Mouse (Mus musculus): ENCODE data around the gene Utp4.

The Utp4 gene

DNA sequence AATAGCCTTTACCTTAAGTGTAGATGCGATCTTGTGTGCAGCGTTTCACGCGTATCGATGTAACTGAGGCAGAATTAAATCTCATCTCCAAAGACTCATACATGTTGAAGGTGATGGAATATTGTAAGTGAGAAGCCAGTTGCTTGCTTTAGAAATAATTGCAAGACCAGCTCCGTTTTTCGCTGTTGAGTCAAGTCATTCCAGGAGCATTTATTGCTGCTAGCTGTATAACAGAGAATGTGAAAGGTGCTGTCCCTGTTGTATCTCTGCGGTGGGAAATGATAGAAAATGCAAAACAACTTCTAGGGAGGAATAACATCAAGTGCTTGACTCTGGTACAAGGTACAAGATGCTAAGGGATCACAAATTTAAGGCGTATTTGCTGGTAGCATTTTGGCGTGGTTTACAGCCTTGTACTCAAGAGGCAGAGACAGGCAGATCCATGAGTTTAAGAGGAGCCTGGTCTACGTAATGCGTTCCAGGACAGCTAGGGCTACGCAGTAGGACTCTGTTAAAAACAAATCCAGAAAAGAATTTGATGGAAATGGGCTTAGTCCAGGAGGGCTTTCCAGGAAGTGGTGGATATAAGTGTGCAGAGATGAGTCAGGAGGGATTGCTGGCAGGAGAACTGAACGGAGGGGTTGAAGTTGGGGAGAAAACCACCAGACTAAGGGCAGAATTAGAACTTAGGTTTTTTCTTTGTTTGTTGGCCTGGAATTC, 43.8 kb downstream of the Utp4 start:
- DNase-seq: no peak

GRCm38 (mm10) chr8:106941806-106942205, 48.4 kb downstream of the Utp4 start:
- DNase-seq: no peak

- no peak for DNase-seq
Observed at GRCm38 (mm10) chr8:106943874-106944418, 50.5 kb downstream of the Utp4 start.

GRCm38 (mm10) chr8:106944756-106945155, 51.3 kb downstream of the Utp4 start:
- DNase-seq: no peak

DNA sequence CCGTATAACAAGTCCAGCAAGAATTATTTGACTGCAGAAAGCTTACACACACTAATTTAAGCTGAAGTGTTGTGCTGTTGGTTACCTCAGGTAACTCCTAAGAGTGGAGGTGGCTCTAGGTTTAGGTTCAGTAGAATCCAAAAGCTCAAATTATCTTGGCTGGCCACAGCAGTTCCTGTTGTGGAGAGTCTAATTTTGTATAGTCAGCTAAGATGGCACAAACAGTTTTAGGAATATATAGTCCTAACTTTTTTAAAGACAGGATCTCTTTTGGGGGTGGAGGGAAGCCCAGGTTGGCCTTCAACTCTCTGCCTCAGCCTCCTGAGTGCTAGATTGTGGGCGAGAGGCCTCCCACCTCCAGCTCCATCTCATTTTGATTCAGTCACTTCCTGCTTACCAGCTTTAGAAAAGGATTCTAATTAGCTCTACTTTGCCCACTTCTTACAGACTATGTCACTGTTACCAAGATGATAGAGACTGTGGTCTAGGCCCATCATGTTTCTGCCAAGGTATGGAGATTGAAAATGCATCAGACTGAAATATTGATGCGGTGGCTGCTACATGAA, 55.3 kb downstream of the Utp4 start:
- DNase-seq: no peak

DNA sequence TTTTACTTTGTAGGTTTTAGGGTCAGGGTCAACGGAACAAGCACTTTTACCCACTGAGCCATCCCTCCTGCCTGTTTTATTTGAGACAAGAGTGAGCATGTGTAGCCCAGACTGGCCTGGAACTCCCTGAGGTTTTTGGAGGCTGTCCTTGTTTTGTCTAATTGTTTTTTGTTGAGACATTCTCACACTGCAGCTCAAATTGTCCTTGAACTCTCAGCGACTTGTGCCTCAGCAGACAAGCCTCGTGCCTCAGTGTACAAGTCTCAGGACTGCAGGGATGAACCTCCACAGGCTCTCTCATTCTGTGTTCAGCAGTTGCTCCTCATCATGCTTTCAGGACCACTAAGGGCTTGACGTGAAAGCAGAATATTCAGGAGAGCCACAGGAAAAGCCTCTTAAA, 58.3 kb downstream of the Utp4 start:
- no peak for DNase-seq

DNA sequence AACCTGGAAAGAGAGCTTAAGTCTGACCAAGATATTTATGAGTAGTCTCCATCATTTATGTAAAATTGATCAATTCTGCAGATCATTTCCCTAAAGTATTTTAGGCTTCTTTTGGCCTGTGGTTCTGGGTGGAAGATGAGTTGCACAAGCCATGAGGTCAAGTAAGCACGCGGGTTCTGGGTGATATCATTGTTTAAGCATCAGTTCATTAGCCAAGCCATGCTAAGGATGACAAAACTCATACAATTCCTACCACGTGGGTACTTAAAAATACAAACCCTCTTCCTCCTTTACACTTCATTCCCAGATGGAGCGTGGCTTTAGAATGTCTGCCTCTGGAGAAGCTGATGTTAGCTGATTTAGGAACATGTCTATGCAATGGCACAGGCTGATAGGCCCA, 60.1 kb downstream of the Utp4 start:
- no peak for DNase-seq

DNA sequence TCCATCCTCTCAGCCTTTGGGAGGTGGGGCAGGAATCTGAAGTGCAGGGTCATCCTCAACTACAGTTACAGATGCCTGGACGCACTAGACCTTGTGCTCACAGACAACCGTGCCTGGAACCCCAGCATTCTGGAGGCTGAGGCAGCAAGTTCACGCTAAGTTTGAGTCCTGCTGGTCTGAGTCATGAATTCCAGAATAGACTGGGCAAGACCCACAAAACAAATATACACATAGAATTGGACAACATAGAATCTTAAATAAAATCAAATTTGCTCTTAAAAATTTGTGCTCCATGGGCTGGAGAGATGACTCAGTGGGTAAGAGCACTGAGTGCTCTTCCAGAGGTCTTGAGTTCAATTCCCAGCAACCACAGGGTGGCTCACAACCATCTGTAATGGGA, 63.6 kb downstream of the Utp4 start:
- no peak for DNase-seq

- no peak for DNase-seq
Observed at GRCm38 (mm10) chr8:106958212-106958611, 64.8 kb downstream of the Utp4 start.

GRCm38 (mm10) chr8:106959626-106960025, 66.2 kb downstream of the Utp4 start:
- DNase-seq: no peak

DNA sequence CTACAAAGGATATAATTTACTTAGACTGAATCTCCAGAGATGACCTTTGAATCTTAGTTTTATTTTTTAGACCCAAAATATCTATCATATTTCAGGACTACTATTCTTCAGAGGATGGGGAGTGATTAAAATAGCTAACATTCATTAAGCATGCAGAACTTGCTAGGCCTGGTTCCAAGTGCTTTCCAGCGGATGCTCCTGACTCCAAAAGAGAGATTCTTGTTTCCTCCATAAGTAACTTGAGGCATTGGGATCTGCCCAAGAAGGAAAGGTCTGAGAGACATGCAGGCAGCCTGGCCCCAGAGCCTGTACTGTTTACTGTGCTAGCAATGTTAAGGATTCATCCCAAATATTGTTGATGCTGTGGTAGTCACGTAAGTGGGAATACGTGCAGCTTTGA, 68.9 kb downstream of the Utp4 start:
- no peak for DNase-seq

DNA sequence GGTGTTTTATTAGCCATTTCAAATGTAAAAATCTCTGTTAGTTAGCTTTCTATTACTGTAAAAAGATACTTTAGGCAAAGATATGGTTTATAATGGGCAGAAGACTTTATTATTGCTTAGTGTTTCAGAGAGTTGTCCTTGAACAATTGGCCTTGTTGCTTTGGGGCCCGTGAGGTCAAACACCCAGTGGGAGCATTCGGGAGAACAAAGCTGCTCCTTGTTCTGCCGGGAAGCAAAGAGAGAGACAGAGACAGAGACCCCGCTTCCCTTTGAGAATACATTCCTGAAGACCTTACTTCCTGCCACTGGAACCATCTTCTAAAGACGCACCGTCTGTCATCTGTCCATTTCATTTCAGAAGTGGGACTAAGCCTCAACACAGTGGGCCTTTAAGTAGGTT, 69.9 kb downstream of the Utp4 start:
- no peak for DNase-seq

- DNase-seq: no peak
Observed at GRCm38 (mm10) chr8:106964573-106964972, 71.1 kb downstream of the Utp4 start.

- DNase-seq: no peak
Observed at GRCm38 (mm10) chr8:106969964-106970363, 76.5 kb downstream of the Utp4 start.

DNA sequence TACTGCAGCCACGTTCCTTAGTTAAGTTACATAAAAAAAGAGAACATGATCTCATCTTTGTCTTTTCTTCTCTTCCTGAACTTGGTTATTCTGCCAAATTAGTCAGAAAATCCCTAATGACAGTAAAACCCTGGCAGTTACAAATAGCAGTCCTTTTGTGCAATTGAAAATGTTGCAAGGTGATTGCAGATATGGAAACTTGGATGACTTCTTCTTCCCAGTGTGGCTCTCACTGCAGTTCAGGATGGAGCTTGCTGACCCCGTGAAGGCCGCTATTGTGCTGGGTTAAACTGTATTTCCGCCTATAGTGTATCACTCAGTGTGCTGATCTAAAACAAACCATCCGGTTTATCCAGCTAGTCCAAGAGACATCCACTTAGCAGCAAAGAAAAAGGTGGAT, 78.5 kb downstream of the Utp4 start:
- no peak for DNase-seq
